Mouse (Mus musculus): ENCODE results near the gene Ufc1. TPM values are rescaled to one million over a fixed set of nuclear protein-coding genes. Genes with fewer than 3 reads are reported as not detected.
"Not testable (repeated sequence)": the region's sequence is repeated elsewhere in the genome, so short reads cannot be mapped to it uniquely, and the experiment has no call there.

The Ufc1 gene
- total RNA-seq (2021): 10 to 100 TPM; 91.2 to 93.4 TPM

GRCm38 (mm10) chr1:171294298-171295062 lies at the start of gene Ufc1:
Gene Ufc1, minus strand, starts transcription at chr1:171295024.
- peak; percentile 79 for DNase-seq
- intact Hi-C loops (cut with DNase I): no loop called here

DNA sequence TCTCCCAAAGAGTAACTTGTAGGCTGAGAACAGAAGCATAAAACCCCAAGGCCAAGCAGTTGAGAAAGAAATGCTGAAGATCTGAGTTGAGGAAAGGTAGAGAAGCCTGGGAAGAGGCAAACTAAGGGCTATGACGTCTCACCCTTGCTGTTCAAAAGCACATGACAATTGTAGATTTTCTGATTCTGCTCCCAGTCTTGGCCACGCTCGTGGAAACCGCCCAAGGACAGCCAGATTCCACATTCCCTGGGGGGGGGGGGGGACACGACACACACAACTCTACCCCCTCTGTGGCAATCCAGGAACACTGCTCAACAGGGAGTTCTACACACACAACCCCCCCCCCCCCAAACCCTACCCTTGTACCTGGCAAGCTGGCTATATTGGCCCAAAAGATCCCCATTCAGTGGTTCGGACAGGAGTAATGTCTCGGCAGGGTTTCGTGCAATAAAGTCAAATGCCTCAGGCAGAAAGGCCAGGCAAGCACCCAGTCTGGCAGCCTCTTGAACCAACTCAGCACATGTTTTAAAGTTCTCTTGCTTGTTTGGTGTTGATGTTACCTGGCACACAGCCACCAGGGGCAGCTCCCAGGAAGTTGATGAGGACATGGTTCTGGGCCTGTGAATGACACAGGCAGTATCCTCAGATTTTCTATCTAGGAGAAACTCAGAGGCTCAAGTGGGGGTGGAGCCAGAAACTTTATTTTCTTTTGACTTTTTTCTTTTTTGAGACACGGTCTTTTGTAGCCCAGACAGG lies 49.3 kb upstream of the Ufc1 start:
- intact Hi-C loops (cut with DNase I): no loop called here
- DNase-seq: no peak

GRCm38 (mm10) chr1:171342262-171343207 lies 47.7 kb upstream of the Ufc1 start:
- intact Hi-C loops (cut with DNase I): no loop called here
- DNase-seq: no peak

DNA sequence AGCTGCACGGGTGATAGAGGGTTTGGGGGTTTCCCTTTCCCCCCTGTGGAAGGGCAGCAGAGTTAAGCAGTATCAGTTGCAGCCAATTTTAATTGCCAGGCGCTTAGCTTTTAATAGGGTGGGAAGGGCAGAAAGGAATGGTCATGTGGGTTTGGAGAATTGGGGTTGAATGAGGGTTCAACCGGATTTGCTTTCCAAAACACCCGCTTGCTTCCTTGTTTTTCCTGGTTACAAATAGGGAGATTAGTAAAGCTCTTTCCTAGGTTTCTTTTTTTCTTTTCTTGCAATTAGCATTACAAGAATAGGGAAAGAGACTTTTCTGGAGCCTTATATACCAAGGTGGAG lies 35.4 kb upstream of the Ufc1 start:
- no peak for DNase-seq
- intact Hi-C loops (cut with DNase I): no loop called here

- intact Hi-C loops (cut with DNase I): no loop called here
- peak; percentile 89 for DNase-seq
Measured at GRCm38 (mm10) chr1:171329433-171330215, 34.8 kb upstream of the Ufc1 start.

DNA sequence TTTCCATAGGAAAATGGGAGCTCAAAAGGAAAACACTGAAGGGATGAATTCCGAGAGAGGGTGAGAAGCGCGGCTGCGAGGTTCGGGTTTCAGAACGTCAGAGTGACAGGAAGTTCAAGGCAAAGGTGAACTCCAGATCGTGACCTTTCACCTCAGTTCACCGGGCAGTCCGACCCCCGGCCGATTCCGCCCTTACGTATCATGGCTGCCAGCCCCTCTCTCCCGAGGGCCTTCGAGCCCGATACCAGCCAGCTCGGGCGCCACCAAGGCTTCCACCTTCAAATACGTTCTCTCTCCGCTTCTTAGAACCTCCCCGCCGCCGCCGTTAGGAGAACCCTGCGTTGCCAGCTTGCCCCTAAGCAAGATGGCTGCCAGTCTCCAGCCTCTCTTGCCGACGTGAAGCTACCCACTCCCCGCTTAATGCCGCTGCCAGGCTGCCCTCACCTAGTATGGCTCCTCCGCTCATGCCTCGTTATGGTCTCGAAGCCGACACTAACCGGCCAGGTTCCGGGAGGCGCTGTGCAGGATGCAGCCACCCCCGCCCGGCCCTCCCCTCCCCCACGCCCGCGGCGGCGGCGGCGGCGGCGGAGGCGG lies 34.1 kb upstream of the Ufc1 start, which contains the start of gene Dedd:
TSS of gene Dedd (plus strand) at position 307 of the 594 bp plus-strand sequence.
- peak; percentile 94 for DNase-seq
- intact Hi-C loops (cut with DNase I): no loop called here

DNA sequence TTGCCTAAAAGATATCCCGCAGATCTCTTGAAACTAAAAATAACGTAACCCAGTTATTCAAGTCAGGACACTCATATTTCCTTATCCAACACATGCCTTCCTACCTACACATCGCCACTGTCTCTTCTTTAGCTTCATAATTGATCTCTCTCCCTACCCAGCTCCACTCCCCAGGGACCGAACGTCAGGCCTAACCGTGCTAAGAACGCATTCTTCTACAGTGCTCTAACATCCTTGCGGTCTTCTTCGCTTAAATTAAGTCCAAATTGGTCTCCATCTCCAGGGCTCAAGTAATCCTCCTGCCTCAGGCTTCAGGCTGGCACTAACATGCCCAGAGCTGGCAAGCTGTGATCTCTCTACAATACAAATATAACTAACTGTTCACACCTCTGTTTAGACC lies 33.4 kb upstream of the Ufc1 start:
- intact Hi-C loops (cut with DNase I): no loop called here
- peak; percentile 19 for DNase-seq

GRCm38 (mm10) chr1:171326588-171326987 lies 31.8 kb upstream of the Ufc1 start:
- DNase-seq; intact Hi-C loops (cut with DNase I): not testable (repeated sequence)

- intact Hi-C loops (cut with DNase I): no loop called here
- no peak for DNase-seq
Measured at GRCm38 (mm10) chr1:171325571-171325970, 30.7 kb upstream of the Ufc1 start.

GRCm38 (mm10) chr1:171322012-171322411 lies 27.2 kb upstream of the Ufc1 start:
- no peak for DNase-seq
- intact Hi-C loops (cut with DNase I): no loop called here

DNA sequence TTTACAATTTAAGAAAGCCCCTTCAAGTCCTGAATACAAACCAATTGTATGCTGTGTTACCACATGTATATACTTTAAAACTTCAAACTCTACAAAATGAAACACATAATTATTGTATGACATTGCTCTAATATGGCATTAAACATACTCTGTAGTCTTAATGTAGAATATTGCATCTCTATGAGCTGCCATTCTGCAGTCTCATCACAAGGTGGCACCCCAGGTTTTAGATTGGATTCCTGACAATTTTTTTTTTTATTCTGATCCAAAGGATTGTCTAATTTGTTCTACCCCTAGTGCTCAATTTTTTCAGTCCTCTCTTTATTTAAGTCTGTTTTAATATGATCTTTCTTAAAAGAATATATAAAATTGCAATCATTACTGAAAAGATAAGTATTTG lies 26.6 kb upstream of the Ufc1 start:
- no peak for DNase-seq
- intact Hi-C loops (cut with DNase I): no loop called here

- intact Hi-C loops (cut with DNase I): no loop called here
- DNase-seq: no peak
Measured at GRCm38 (mm10) chr1:171320151-171320550, 25.3 kb upstream of the Ufc1 start.

GRCm38 (mm10) chr1:171319748-171320147 lies 24.9 kb upstream of the Ufc1 start:
- DNase-seq: no peak
- intact Hi-C loops (cut with DNase I): no loop called here

DNA sequence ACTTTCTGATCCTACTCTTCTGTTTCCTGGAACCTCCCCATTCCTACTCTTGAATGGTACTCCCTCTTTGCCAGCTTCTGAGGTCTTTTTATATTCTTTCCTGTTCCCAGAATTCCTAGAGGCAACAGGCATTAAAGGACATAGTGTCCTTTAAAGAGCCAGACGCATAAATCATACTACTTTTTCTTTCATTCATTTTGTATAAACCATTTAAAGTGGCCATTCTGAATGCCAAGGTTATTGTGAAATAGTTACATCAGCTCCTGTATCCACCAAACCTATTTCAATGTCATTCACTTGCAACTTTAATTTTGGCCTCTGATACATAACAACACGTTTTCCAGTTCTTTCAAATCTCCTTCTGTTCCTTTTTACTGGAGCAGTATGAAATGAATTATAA lies 14.5 kb upstream of the Ufc1 start:
- no peak for DNase-seq
- intact Hi-C loops (cut with DNase I): no loop called here

DNA sequence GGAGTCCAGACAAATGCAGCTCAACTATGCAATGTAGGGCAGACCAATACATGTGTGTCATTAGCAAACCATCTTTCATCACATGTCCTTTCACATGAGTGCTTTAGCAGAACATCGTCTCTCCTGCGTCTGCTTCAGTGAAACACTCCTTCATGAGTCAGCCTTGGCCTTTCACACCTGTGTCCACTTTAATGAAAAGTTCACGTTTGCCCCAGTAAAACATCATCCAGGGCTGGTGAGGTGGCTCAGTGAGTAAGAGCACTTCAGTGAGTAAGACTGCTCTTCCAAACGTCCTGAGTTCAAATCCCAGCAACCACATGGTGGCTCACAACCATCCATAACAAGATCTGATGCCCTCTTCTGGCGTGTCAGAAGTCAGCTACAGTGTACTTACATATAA lies 11.3 kb upstream of the Ufc1 start:
- DNase-seq; intact Hi-C loops (cut with DNase I): not testable (repeated sequence)

- no peak for DNase-seq
- intact Hi-C loops (cut with DNase I): no loop called here
Measured at GRCm38 (mm10) chr1:171298226-171298625, 3.4 kb upstream of the Ufc1 start.

GRCm38 (mm10) chr1:171295063-171295402 lies 209 bp upstream of the Ufc1 start:
- intact Hi-C loops (cut with DNase I): no loop called here
- DNase-seq: no peak

DNA sequence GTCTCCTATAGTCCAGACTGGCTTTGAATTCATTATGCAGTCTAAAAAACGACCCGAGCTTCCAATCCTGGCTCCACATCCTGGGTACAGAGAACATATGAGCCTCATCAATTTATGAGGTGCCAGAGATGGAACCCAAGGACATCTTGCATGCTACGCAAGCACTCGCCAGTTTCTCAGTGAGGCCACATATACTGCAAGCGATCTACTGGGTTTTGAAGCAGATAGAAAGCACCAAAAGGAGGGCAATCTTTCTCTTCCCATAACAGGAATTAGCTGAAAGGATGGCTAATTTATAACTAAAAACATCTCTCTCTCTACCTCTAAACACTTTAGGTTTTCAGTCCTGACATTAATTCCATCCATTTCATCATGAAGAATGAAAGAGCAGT lies 922 bp downstream of the Ufc1 start:
- DNase-seq: no peak
- intact Hi-C loops (cut with DNase I): no loop called here

DNA sequence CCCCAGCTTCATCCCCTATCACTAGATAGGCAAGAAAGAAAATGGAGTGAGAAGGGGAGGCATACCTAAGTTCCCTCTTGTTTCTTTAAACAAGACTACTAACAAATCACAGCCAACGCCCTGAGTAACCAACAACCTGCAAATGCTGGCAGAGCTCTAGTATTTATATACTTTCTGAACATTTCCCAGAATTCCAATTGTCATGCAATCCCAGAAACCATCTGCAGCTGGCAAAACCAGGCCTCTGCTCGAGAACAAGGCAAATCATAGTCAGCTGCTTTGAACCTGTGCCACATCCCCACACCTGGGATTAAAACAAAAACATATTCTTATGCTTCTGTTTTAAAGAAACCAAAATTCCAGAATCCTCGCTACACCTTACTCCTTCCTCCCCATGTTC lies 1.5 kb downstream of the Ufc1 start:
- intact Hi-C loops (cut with DNase I): no loop called here
- DNase-seq: no peak

DNA sequence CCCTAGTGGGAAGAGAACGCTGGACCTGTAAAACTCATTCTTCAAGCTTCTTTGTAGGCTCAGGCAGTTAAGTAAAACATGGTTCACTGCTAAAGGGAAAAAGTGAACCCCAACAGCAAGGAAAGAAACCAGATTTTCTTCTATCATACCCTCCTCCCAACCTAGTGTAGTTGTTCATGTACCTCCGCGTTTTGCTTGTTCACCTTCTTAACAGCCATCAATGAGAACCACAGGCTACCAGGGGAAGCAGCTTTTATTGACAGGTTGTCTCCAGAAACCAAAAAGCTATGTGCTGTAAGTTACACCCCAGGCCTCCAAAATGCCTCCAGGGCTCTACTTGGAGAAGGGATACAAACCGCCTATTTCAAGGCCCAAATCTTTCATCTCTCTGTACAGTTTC lies 6.5 kb downstream of the Ufc1 start:
- no peak for DNase-seq
- intact Hi-C loops (cut with DNase I): no loop called here
